Mouse (Mus musculus) neutrophil, adult 5-6 weeks (primary cell): ENCODE measurements around the gene Uri1. TPM values are rescaled to one million over a fixed set of nuclear protein-coding genes. Genes with fewer than 3 reads are reported as not detected.

Experiments used
- ATAC-seq: fragments of 151-379, 151-347 bp; 2 replicates; pipeline ENCODE4 v1.8.0; 2017; ENCODE audit warnings: mild to moderate bottlenecking, moderate TSS enrichment; ENCODE audit not compliant: insufficient number of reproducible peaks, poor library complexity, low FRiP score, severe bottlenecking; ENCODE audit errors: extremely low read depth
- total RNA-seq: library from RNA; stranded (forward); fragments of 200-1000 nt; gene quantifications from 2 replicates; pipeline ENCODE4 v1.2.3, GENCODE M21; 2017

The Uri1 gene
- total RNA-seq: 33.2 and 41.4 TPM in 2 replicates

DNA sequence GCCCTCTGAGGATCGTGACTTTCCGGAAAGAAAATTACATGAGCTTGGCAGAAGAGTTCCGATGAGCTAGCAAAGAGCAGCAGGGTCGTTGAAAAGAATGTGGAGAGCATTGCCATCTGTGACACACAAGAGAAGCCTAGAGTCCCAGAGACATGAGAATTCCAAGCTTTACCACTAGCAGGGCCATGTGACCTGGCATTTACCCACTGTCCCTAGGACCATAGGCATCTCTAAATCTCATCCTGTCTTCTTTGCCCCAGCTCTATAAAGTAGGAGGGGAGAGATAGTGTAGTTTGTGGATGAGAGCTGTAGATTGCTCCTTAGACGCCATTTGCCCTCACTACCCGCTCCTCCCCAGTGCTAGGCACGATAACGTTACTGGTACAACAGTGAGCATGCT lies at the start of gene Uri1:
Gene Uri1 (minus strand): TSS at position 101 of the 400 bp plus-strand sequence.
- ATAC-seq: no peak

- no peak for ATAC-seq
Measured at GRCm38 (mm10) chr7:38071065-38071464, 47.7 kb upstream of the Uri1 start.

DNA sequence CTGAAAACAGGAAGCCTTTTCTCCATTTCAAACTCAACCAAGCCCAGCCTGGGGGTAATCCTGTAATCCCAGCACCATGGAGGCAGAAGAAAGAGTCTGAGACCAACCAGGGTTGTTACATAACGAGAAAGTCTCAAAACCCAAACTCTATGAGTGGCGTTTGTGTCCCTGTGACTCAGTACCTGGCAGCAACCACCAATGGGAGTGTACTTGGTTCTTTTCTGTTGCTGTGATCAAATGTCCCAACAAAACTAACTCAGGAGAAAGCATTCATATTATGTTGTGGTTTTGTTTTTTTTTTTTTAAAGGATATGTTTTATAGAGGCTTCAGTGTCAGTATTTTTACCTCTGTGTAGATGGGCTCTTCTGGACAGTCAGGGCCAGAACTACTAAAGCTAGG lies 47.3 kb upstream of the Uri1 start:
- ATAC-seq: no peak

DNA sequence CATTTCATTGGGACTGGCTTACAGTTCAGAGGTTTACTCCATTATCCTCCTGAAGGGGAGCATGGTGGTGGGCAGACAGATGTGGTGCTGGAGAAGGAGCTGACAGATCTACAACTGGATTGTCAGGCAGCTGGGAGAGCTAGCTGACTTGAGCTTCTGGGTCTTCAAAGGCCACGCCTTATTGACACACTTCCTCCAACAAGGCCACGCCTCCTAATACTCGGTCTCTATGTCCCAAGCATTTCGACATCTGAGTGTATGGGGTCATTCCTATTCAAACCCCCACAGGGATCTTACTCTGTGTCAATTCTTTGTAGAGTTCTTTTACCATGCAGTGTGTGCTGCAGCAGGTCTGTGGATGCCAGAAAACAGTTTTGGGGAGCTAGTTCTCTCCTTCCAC lies 41.1 kb upstream of the Uri1 start:
- no peak for ATAC-seq

- ATAC-seq: peak; percentile 82
Measured at GRCm38 (mm10) chr7:38061060-38061970, 38.0 kb upstream of the Uri1 start.

- ATAC-seq: no peak
Measured at GRCm38 (mm10) chr7:38059636-38060330, 36.4 kb upstream of the Uri1 start.

GRCm38 (mm10) chr7:38059096-38059495 lies 35.7 kb upstream of the Uri1 start:
- no peak for ATAC-seq

DNA sequence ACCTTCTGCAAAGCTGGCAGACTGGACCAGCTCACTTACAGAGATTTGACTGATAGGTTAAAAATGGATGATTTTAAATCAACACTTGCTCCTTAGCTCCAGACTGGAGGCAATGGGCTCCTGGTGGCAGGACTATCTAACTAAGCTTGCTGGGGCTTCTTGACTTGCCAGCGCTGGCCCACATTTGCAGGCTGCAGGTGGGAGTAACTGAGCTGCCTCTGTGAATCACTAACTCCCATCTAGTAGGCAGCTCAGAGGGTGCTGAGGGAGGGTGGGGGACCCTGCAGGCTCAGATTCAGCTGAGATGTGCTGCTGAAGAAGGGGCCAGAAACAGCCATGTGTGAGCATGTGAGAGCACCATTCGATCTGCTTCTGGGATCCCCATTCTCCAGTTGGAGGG lies 32.6 kb upstream of the Uri1 start:
- no peak for ATAC-seq

DNA sequence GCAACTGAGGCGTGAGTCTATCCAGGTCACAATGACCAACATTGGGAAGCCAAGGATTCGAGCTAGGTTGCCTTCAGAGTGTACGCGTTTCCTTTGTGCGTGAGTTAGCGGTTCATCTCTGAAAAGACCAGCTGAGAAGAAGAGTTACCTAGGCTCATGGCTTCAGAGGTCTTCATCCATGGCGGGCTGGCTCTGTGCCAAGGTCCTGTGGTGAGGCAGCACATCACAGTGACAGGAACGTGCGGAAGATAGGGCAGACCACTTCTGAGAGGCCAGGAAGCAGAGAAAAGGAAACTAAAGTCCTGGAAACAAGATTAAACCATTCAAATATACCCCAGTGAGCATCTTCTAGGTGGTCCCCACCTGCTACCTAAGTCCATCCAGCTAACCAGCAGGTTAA lies 30.9 kb upstream of the Uri1 start:
- no peak for ATAC-seq

GRCm38 (mm10) chr7:38047229-38047628 lies 23.9 kb upstream of the Uri1 start:
- no peak for ATAC-seq

GRCm38 (mm10) chr7:38041244-38041643 lies 17.9 kb upstream of the Uri1 start:
- no peak for ATAC-seq

DNA sequence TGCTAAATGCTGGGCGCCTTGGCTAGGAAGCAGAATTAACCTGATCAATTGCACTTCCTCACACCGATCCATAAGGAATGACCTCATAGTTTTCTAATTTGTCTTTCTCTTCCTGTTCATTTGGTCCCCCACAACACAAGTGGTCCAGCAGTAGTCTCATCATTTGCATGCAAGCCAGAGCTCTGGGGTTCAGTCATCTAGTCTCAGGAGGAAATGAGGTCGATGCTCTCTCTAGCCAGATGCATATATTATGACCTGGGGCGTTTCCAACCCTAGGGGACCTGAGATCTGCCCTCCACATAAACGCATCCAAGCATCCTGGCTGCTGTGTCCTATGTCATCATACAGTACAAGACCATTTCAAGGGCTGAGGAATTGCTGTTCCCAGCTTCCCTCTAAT lies 14.2 kb upstream of the Uri1 start:
- ATAC-seq: no peak

DNA sequence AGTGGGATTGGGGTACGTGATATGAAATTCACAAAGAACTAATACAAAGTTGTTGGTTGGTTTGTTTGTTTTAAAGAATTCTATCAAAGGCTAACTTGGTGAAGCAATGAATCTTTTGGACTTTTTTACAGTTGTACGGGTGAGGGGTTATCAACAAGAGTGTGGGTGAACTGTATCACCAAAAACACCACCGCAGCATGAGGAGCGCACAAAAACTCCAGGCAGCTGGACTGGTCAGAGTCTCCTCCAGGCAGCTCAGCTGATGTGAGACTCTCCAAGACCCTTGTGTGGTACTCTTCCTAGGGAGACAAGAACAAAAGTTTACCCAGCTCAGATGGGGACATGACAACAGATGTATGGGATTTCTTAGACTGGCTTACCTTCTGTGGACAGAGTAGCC lies 7.8 kb upstream of the Uri1 start:
- ATAC-seq: no peak

GRCm38 (mm10) chr7:38030606-38031005 lies 7.3 kb upstream of the Uri1 start:
- ATAC-seq: no peak

DNA sequence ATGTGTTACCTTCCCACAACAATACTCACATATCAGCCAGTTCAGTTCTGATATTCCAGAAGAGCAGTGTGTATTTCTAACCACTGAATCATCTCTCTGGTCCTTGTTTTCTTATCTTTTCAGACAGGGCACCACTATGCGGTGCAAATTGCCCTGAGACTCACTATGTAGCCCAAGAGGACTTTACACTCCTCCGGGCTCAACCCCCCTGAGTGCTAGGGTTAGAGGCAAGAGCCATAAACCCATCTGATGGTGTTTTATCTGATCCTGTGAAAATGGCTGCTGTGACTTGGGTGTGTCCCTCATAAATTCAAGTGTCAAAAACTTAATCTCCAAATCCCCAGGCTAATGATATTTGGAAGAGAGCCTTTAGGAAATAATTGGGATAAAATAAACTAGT lies 6.6 kb upstream of the Uri1 start:
- ATAC-seq: no peak

- ATAC-seq: no peak
Measured at GRCm38 (mm10) chr7:38029083-38029482, 5.7 kb upstream of the Uri1 start.

- ATAC-seq: no peak
Measured at GRCm38 (mm10) chr7:38027940-38028600, 4.7 kb upstream of the Uri1 start.

- no peak for ATAC-seq
Measured at GRCm38 (mm10) chr7:38024839-38025238, 1.5 kb upstream of the Uri1 start.

- ATAC-seq: no peak
Measured at GRCm38 (mm10) chr7:38019770-38020169, 3.6 kb downstream of the Uri1 start.

GRCm38 (mm10) chr7:38019369-38019749 lies 4.0 kb downstream of the Uri1 start:
- peak; percentile 62 for ATAC-seq
